Mouse (Mus musculus) neural tube, embryonic 15.5 days (tissue): ENCODE data around the gene Rere. TPM values are rescaled to one million over a fixed set of nuclear protein-coding genes. Genes with fewer than 3 reads are reported as not detected.
A peak's percentile ranks its signal among the peaks of the same experiment; 100 is the strongest.

Experiments
- ATAC-seq: fragments of 200-750 bp; cut with Nextera tagmentation; 2 replicates; pipeline ENCODE4 v1.8.0; 2017; ENCODE audit warnings: mild to moderate bottlenecking, moderate TSS enrichment, moderate library complexity; ENCODE audit not compliant: low FRiP score
- H3K27ac ChIP-seq: fragments of 300-500 bp; sonication (generic); replicated peaks from 2 replicates; pipeline ENCODE4 v1.5.1; 2015; ENCODE audit warnings: mild to moderate bottlenecking, inconsistent platforms
- H3K27me3 ChIP-seq: fragments of 300-500 bp; sonication (generic); replicated peaks from 2 replicates; pipeline ENCODE4 v1.6.1; 2015; ENCODE audit warnings: inconsistent platforms
- H3K36me3 ChIP-seq: fragments of 300-500 bp; sonication (generic); 2 replicates; pipeline ENCODE4 v1.6.1; 2015; ENCODE audit warnings: inconsistent platforms
- H3K4me1 ChIP-seq: fragments of 300-500 bp; sonication (generic); 2 replicates; pipeline ENCODE4 v1.6.1; 2015; ENCODE audit warnings: inconsistent platforms
- H3K4me2 ChIP-seq: fragments of 300-500 bp; sonication (generic); 2 replicates; pipeline ENCODE4 v1.6.1; 2015; ENCODE audit warnings: inconsistent platforms, mild to moderate bottlenecking, moderate library complexity
- H3K4me3 ChIP-seq: fragments of 300-500 bp; sonication (generic); replicated peaks from 2 replicates; pipeline ENCODE4 v1.5.1; 2015; ENCODE audit warnings: mild to moderate bottlenecking, inconsistent platforms
- H3K9ac ChIP-seq: fragments of 300-500 bp; sonication (generic); replicated peaks from 2 replicates; pipeline ENCODE4 v1.6.1; 2015; ENCODE audit warnings: mild to moderate bottlenecking, inconsistent platforms
- H3K9me3 ChIP-seq: fragments of 300-500 bp; sonication (generic); replicated peaks from 2 replicates; pipeline ENCODE4 v1.6.1; 2016; ENCODE audit warnings: inconsistent platforms
- WGBS: fragments of 180-500 bp; shearing (Covaris S2); methylation state at CpG from one replicate; pipeline ENCODE4 v1.1.7; 2015; ENCODE audit warnings: mixed read lengths; 5-methylcytosine and 5-hydroxymethylcytosine counted together
- polyA plus RNA-seq: library from polyadenylated mRNA; unstranded; fragments of >200 nt; fragmentation: Nextera tagmentation; extraction: Ambion mirVana; gene quantifications from 2 replicates; pipeline ENCODE4 v1.2.1, GENCODE M21; 2015

The Rere gene
- polyA plus RNA-seq, 1 experiment from 2014 or later = 34.6 TPM

GRCm38 (mm10) chr4:150327476-150327875, 46.0 kb downstream of the Rere start:
- WGBS = 81% methylated on average over 4 of the region's 4 CpGs
- Histone ChIP-seq H3K9ac (no peak overlapping the region), H3K36me3 (no peaks in the 10 kb centered on the region), H3K4me3 (no peak overlapping the region), H3K27me3 (no peaks in the 10 kb centered on the region), H3K4me2 (no peak overlapping the region), H3K4me1 (peaks cover 27% of the 10 kb centered on the region; the same call in 1 of the 2 replicates), H3K9me3 (no peaks in the 10 kb centered on the region), H3K27ac (no peak overlapping the region)
- no peak for ATAC-seq

DNA sequence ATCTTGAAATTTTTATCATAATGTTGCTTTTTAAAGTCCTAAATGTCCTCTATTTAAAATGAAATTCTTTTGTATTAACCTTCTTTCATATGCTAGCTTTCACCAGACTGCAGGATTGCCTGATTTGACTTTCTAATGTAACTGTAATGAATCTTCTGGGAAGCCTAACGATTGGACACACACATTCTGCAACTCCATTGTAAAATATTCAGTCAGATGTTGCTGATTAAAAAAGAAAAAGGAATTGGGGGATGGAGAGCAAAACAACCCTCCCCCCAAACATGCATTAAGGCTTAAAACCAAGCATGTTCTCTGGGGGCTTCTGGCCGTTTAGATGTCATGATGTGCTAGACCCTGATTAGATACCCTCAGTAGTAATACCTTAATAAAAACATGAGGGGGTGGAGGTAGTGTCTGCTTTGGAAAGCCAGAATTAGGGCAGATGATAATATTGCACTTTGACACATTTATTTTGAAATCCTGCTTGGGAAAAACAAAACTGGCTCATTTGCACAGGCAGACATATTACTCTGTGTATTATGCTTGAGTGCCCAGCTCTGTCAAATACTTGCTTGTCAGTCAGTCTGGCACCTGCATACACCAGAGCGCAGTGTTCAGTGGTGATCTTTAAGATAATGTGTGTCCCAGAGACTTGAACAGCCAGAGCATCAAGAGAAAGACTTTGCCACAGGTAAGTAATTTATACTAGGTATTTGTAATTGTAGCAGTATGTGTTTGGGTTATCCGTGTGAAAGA, 52.7 kb downstream of the Rere start:
- 22% methylated on average over 4 of the region's 4 CpGs for WGBS

DNA sequence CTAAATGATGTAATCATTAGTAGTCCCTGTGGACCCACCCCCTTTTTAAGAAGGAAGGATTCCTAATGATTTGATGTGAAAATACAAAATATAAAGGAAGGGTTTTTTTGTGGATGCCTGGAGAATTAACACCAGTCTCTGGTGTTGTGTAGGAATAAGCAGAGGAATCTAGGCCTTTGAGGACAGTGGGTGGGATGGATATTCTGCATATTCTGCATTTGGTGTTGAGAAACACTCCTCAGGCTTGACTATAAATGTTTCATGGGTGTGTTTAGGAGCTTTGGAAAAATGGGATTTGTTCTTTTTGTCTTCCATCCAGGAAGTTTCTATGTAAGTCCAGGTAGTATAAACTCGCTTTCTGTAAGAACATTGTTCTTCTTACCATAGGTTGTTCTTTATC, 55.8 kb downstream of the Rere start:
- no peak overlapping the region for H3K27ac ChIP-seq
- H3K9ac ChIP-seq = no peak overlapping the region
- WGBS = 93% methylated on average over 1 of the region's 1 CpGs
- H3K27me3 ChIP-seq = no peaks in the 10 kb centered on the region
- peaks cover 22% of the 10 kb centered on the region for H3K4me1 ChIP-seq
- H3K9me3 ChIP-seq = no peaks in the 10 kb centered on the region
- ATAC-seq = no peak
- H3K4me3 ChIP-seq = no peak overlapping the region
- no peaks in the 10 kb centered on the region for H3K36me3 ChIP-seq
- H3K4me2 ChIP-seq = no peak overlapping the region

More for the DNA sequence above, 52.7 kb downstream of the Rere start:
- H3K27me3 ChIP-seq = no peaks in the 10 kb centered on the region
- H3K27ac ChIP-seq = peak overlapping the region; percentile 76
- no peaks in the 10 kb centered on the region for H3K9me3 ChIP-seq
- ATAC-seq = no peak
- H3K9ac ChIP-seq = no peak overlapping the region
- H3K4me2 ChIP-seq = no peak overlapping the region
- H3K4me3 ChIP-seq = no peak overlapping the region
- H3K4me1 ChIP-seq = peaks cover 22% of the 10 kb centered on the region
- no peaks in the 10 kb centered on the region for H3K36me3 ChIP-seq

DNA sequence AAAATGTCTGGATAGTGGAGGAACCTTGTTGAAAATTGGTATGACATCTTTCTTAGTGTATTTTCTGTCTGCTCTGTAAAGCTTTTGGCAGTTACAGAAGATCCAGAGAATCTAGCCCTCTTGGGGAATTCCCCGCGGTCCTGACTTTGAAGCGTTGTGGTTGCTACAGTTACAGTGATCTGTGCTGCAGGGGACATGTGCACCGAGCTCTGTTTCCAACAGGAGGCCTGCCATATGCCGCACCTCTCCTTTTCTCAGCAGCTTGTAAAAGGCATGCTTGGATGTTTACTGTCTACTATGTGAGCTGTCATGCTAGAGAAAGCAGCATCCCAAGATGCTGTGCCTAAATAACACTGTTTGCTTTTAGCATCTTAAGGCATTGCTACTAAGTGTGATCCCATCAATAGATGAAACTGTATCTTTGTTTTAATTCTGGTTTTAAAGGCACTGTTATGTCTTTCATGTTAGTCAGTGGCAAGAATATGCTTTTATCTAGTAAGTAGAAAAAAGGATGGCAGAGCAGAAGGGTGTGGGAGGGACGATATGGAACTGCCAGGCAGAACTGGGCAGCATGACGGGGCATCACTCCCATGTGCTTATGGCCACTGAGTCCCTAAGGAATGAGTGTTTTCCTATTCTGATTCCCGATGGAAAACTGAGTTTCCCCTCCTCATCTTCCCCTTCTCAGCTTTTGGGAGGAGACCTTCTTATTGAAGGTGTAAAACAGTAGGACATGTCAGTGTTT, 57.6 kb downstream of the Rere start:
- ATAC-seq = peak; percentile 69; the same call in 1 of the 2 replicates
- H3K4me2 ChIP-seq = no peak overlapping the region
- no peak overlapping the region for H3K4me3 ChIP-seq
- no peaks in the 10 kb centered on the region for H3K9me3 ChIP-seq
- no peak overlapping the region for H3K9ac ChIP-seq
- WGBS = 25% methylated on average over 8 of the region's 8 CpGs
- peaks cover 27% of the 10 kb centered on the region for H3K4me1 ChIP-seq
- H3K36me3 ChIP-seq = no peaks in the 10 kb centered on the region
- H3K27ac ChIP-seq = peak overlapping the region; percentile 20
- H3K27me3 ChIP-seq = no peaks in the 10 kb centered on the region

- Histone ChIP-seq H3K4me1 (peaks cover 34% of the 10 kb centered on the region), H3K9ac (no peak overlapping the region), H3K36me3 (no peaks in the 10 kb centered on the region), H3K27me3 (no peaks in the 10 kb centered on the region), H3K4me2 (no peak overlapping the region), H3K4me3 (no peak overlapping the region), H3K27ac (no peak overlapping the region), H3K9me3 (no peaks in the 10 kb centered on the region)
- WGBS = 96% methylated on average over 6 of the region's 6 CpGs
- ATAC-seq = no peak
Measured at GRCm38 (mm10) chr4:150340796-150341525, 59.5 kb downstream of the Rere start.

GRCm38 (mm10) chr4:150344526-150344925, 63.1 kb downstream of the Rere start:
- ATAC-seq = no peak
- H3K4me1 ChIP-seq = peaks cover 48% of the 10 kb centered on the region
- 76% methylated on average over 3 of the region's 3 CpGs for WGBS

GRCm38 (mm10) chr4:150346651-150347386, 65.4 kb downstream of the Rere start:
- Histone ChIP-seq H3K9ac (no peak overlapping the region), H3K9me3 (no peaks in the 10 kb centered on the region), H3K4me2 (no peak overlapping the region), H3K4me1 (peaks cover 58% of the 10 kb centered on the region), H3K4me3 (no peak overlapping the region), H3K27me3 (no peaks in the 10 kb centered on the region), H3K27ac (peak overlapping the region; percentile 60; the same call in 1 of the 2 replicates), H3K36me3 (no peaks in the 10 kb centered on the region)
- peak; percentile 69; the same call in 1 of the 2 replicates for ATAC-seq
- 15% methylated on average over 4 of the region's 4 CpGs for WGBS

More at GRCm38 (mm10) chr4:150344526-150344925, 63.1 kb downstream of the Rere start:
- Histone ChIP-seq H3K36me3 (no peaks in the 10 kb centered on the region), H3K4me3 (no peak overlapping the region), H3K9me3 (no peaks in the 10 kb centered on the region), H3K27me3 (no peaks in the 10 kb centered on the region), H3K4me2 (no peak overlapping the region), H3K9ac (no peak overlapping the region), H3K27ac (no peak overlapping the region)

- Histone ChIP-seq H3K9ac (no peak overlapping the region), H3K9me3 (no peaks in the 10 kb centered on the region), H3K27me3 (no peaks in the 10 kb centered on the region), H3K27ac (no peak overlapping the region), H3K4me1 (peaks cover 63% of the 10 kb centered on the region), H3K4me2 (no peak overlapping the region), H3K36me3 (no peaks in the 10 kb centered on the region), H3K4me3 (no peak overlapping the region)
- 14% methylated on average over 2 of the region's 2 CpGs for WGBS
- ATAC-seq = no peak
Measured at GRCm38 (mm10) chr4:150347387-150347672, 65.9 kb downstream of the Rere start.

- Histone ChIP-seq H3K4me3 (no peak overlapping the region), H3K36me3 (no peaks in the 10 kb centered on the region), H3K9me3 (no peaks in the 10 kb centered on the region), H3K27ac (no peak overlapping the region), H3K27me3 (no peaks in the 10 kb centered on the region), H3K9ac (no peak overlapping the region), H3K4me2 (no peak overlapping the region), H3K4me1 (peaks cover 46% of the 10 kb centered on the region)
- WGBS = 75% methylated on average over 6 of the region's 6 CpGs
- no peak for ATAC-seq
Measured at GRCm38 (mm10) chr4:150349680-150350101, 68.2 kb downstream of the Rere start.

GRCm38 (mm10) chr4:150351419-150352075, 70.1 kb downstream of the Rere start:
- WGBS = 22% methylated on average over 7 of the region's 7 CpGs

GRCm38 (mm10) chr4:150352736-150353135, 71.3 kb downstream of the Rere start:
- H3K4me3 ChIP-seq = no peak overlapping the region
- 75% methylated on average over 2 of the region's 2 CpGs for WGBS
- H3K27ac ChIP-seq = no peak overlapping the region
- H3K4me2 ChIP-seq = no peak overlapping the region
- peaks cover 28% of the 10 kb centered on the region for H3K4me1 ChIP-seq
- no peaks in the 10 kb centered on the region for H3K36me3 ChIP-seq
- ATAC-seq = no peak
- no peak overlapping the region for H3K9ac ChIP-seq
- H3K9me3 ChIP-seq = no peaks in the 10 kb centered on the region
- H3K27me3 ChIP-seq = no peaks in the 10 kb centered on the region

More at GRCm38 (mm10) chr4:150351419-150352075, 70.1 kb downstream of the Rere start:
- Histone ChIP-seq H3K4me1 (peaks cover 37% of the 10 kb centered on the region), H3K36me3 (no peaks in the 10 kb centered on the region), H3K4me2 (no peak overlapping the region), H3K27me3 (no peaks in the 10 kb centered on the region), H3K9me3 (no peaks in the 10 kb centered on the region), H3K4me3 (no peak overlapping the region), H3K27ac (peak overlapping the region; percentile 41; the same call in 1 of the 2 replicates), H3K9ac (no peak overlapping the region)
- ATAC-seq = no peak
